Mouse (Mus musculus): ENCODE measurements at regions not wholly inside any gene's neighbourhood (a gene's known extent, or its start where the extent isn't known, plus 50 kb on each side); places are given as distances from the start of the nearest gene placed in this dataset.

GRCm38 (mm10) chr14:61808193-61808592 is 200.9 kb downstream of the Kcnrg start:
- H3K27me3 ChIP-seq, result no peaks in the 10 kb centered on the region
- no peak for ATAC-seq
- H3K27ac ChIP-seq, result no peak overlapping the region
- peaks cover 6% of the 10 kb centered on the region for H3K4me1 ChIP-seq (replicated peaks)
- 84% methylated on average over 9 of the region's 9 CpGs for WGBS
- no peak overlapping the region for H3K4me2 ChIP-seq (replicated peaks)
- H3K4me3 ChIP-seq (replicated peaks), result no peak overlapping the region
- no peaks in the 10 kb centered on the region for H3K9me3 ChIP-seq
- H3K36me3 ChIP-seq, result no peaks in the 10 kb centered on the region
- H3K9ac ChIP-seq (replicated peaks), result no peak overlapping the region

DNA sequence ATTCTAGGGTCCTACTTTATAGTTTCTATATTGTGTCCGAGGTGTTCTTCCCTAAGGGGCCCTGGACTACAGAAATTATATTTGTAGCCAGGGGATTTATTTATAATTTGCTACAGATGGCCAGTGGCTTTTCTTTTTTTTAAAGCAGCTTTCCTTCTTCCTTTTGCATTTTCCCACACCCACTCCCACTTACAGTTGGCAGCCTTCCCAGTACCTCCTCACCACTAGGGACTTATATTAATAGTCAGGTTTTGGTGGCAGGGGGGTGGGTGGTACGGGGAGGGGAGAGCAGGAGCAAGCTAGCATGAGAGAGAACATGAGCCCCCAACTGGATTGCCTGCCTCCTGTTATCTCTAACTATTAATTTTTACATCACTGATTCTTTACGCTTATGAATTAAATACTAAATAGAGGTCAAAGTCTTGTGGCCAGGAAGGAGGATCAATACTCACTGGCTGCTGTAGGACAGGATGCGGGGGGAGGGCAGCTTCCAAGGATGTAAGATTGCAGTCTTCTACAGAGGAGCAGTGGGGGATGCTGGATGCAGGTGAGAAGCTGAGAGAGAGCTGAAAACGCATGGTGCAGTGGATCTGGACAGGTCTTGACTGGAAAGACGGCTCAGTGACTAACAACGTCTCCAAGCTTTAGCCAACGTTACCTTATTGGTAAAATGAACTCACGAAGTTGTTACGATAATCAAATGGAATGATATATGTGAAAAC is 202.6 kb downstream of the Kcnrg start:
- no peak for ATAC-seq
- H3K4me1 ChIP-seq (replicated peaks), result peaks cover 6% of the 10 kb centered on the region
- H3K36me3 ChIP-seq, result no peaks in the 10 kb centered on the region

DNA sequence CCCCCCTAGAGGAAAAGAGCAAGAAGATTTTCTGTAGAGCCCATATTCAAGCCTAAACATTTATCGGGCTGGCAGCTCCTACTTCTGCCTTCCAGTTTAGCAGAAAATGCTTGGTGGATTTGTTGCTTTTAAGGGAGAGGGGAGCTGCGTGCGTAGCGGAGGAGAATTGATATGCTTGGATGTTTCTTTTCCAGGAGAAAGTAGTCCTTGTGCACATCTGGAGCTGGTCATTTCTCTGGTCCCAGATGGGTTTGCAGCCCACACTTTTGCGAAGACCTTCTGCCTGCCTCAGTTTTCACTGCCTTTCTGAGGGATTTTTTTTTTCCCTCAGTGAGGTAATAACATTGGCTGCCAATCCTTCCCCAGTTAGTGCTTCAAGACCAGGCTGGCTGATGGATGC is 203.6 kb downstream of the Kcnrg start:
- ATAC-seq, result no peak
- H3K4me1 ChIP-seq (replicated peaks), result peaks cover 6% of the 10 kb centered on the region
- H3K27me3 ChIP-seq, result no peaks in the 10 kb centered on the region
- H3K9ac ChIP-seq (replicated peaks), result no peak overlapping the region
- H3K4me3 ChIP-seq (replicated peaks), result no peak overlapping the region
- 91% methylated on average over 5 of the region's 5 CpGs for WGBS
- no peak overlapping the region for H3K4me2 ChIP-seq (replicated peaks)
- no peaks in the 10 kb centered on the region for H3K36me3 ChIP-seq
- H3K27ac ChIP-seq, result peak overlapping the region; percentile 9; the same call in 1 of the 2 replicates
- H3K9me3 ChIP-seq, result no peaks in the 10 kb centered on the region

More for the DNA sequence above, 202.6 kb downstream of the Kcnrg start:
- H3K27ac ChIP-seq, result no peak overlapping the region
- no peak overlapping the region for H3K4me3 ChIP-seq (replicated peaks)
- no peaks in the 10 kb centered on the region for H3K27me3 ChIP-seq
- no peaks in the 10 kb centered on the region for H3K9me3 ChIP-seq
- H3K9ac ChIP-seq (replicated peaks), result no peak overlapping the region
- no peak overlapping the region for H3K4me2 ChIP-seq (replicated peaks)
- WGBS, result 79% methylated on average over 10 of the region's 10 CpGs

DNA sequence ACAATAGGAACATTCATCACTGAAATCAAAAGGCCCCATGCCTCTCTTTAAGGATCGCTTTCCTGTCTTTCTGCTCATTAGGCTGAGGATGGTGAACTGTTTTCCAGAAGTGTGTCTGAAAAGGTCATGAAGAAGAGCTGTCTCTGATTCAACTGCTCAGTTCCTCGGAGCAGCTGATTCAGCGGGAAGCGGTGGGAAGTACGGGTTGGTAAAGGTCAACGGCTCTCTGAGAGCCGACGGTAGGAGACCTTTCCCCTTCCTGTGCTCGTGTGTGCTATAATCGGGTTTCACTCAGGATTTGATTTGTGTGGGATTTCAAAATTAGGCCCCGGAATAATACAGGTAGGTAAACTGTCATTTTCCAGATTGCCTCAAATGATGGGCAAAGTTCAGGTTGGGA is 210.5 kb downstream of the Kcnrg start:
- no peak overlapping the region for H3K4me2 ChIP-seq (replicated peaks)
- H3K27me3 ChIP-seq, result no peaks in the 10 kb centered on the region
- H3K9me3 ChIP-seq, result no peaks in the 10 kb centered on the region
- no peak for ATAC-seq
- no peak overlapping the region for H3K4me3 ChIP-seq (replicated peaks)
- H3K27ac ChIP-seq, result no peak overlapping the region
- H3K36me3 ChIP-seq, result no peaks in the 10 kb centered on the region
- H3K4me1 ChIP-seq (replicated peaks), result no peaks in the 10 kb centered on the region
- 78% methylated on average over 11 of the region's 11 CpGs for WGBS
- H3K9ac ChIP-seq (replicated peaks), result no peak overlapping the region

GRCm38 (mm10) chr14:61818365-61818764 is 211.1 kb downstream of the Kcnrg start:
- Histone ChIP-seq H3K9me3 (no peaks in the 10 kb centered on the region), H3K27ac (no peak overlapping the region), H3K4me3 (replicated peaks) (no peak overlapping the region), H3K4me1 (replicated peaks) (no peaks in the 10 kb centered on the region), H3K27me3 (no peaks in the 10 kb centered on the region), H3K36me3 (no peaks in the 10 kb centered on the region), H3K4me2 (replicated peaks) (no peak overlapping the region), H3K9ac (replicated peaks) (no peak overlapping the region)
- 89% methylated on average over 2 of the region's 2 CpGs for WGBS
- ATAC-seq, result no peak

DNA sequence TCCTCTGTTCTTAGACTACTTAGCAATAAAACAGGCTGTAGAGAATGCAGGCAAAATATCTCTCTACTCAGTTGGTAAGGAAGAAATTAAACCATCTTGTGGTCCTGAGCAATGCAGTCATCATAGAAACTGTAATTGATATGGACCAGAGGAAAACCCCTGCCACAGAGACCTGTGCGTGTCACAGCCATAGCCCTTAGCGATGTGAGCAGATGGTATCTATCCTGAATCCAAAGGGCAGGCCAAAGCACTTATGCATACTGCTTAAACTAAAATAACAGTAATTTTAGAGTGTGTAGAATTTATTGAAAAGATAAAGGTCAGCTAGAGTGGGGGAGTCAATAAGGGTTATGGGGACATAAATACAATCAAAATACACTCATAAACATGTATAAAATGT is 212.0 kb downstream of the Kcnrg start:
- Histone ChIP-seq H3K36me3 (no peaks in the 10 kb centered on the region), H3K9ac (replicated peaks) (no peak overlapping the region), H3K4me3 (replicated peaks) (no peak overlapping the region), H3K27ac (no peak overlapping the region), H3K4me1 (replicated peaks) (no peaks in the 10 kb centered on the region), H3K27me3 (no peaks in the 10 kb centered on the region), H3K9me3 (no peaks in the 10 kb centered on the region), H3K4me2 (replicated peaks) (no peak overlapping the region)
- no peak for ATAC-seq
- WGBS, result 87% methylated on average over 2 of the region's 2 CpGs

DNA sequence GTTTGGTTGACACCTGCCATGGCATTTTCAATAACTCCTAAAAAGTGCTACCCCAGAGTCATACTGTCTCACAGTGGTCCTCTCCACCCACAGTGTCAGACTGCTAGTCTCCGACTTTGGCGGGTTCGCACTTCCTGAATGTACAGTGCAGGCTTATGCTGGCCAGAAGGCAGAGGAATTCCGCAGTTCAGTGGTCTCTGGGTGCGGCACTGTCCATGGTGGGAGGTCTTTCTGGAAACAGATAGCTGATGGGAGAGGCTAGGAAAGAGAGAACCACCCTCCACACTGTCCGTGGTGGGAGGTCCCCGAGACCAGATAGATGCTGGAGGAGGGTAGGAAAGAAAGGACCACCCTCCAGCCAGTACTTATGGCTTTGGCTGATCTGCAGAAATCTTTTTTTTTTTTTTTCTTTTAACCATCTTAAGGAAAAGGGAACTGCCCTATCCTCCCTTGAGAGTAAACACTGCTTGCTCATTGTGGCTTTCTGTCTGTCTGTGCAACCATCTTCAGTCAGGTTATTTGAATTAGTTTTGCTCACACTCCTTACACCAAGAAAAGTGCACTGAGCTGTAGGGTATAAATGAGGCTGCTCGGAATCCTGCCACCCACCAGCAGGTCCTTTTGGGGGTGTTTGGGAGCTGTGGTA is 227.2 kb downstream of the Kcnrg start:
- no peak overlapping the region for H3K4me2 ChIP-seq (replicated peaks)
- WGBS, result 85% methylated on average over 8 of the region's 8 CpGs
- ATAC-seq, result no peak
- no peaks in the 10 kb centered on the region; the same call in 1 of the 2 replicates for H3K4me1 ChIP-seq (replicated peaks)
- H3K27me3 ChIP-seq, result no peaks in the 10 kb centered on the region
- no peaks in the 10 kb centered on the region for H3K36me3 ChIP-seq
- no peak overlapping the region for H3K4me3 ChIP-seq (replicated peaks)
- no peak overlapping the region for H3K9ac ChIP-seq (replicated peaks)
- H3K9me3 ChIP-seq, result no peaks in the 10 kb centered on the region
- H3K27ac ChIP-seq, result no peak overlapping the region

DNA sequence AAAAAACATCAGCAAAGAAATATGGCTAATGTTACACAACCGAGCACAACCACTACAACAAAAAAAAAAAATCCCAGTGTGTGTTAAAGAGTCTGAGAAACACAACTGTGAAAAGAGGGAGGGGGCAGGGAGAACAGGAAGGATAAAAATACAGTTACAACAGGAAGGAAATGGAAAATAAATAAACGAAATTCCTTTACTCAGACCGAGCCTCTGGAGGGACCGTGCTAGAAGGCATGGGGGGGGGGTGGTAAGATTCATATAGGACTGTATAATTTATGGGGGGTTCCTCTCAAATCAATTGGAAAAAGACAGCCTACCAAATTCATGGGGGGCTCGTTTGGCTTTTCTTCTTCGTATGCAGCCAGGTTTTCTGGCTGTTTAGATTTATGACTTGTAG is 228.5 kb downstream of the Kcnrg start:
- no peaks in the 10 kb centered on the region for H3K9me3 ChIP-seq
- H3K4me2 ChIP-seq (replicated peaks), result no peak overlapping the region
- WGBS, result 90% methylated on average over 6 of the region's 6 CpGs
- ATAC-seq, result no peak
- no peak overlapping the region for H3K27ac ChIP-seq
- H3K27me3 ChIP-seq, result no peaks in the 10 kb centered on the region
- no peaks in the 10 kb centered on the region for H3K36me3 ChIP-seq
- no peak overlapping the region for H3K9ac ChIP-seq (replicated peaks)
- H3K4me1 ChIP-seq (replicated peaks), result no peaks in the 10 kb centered on the region
- H3K4me3 ChIP-seq (replicated peaks), result no peak overlapping the region

DNA sequence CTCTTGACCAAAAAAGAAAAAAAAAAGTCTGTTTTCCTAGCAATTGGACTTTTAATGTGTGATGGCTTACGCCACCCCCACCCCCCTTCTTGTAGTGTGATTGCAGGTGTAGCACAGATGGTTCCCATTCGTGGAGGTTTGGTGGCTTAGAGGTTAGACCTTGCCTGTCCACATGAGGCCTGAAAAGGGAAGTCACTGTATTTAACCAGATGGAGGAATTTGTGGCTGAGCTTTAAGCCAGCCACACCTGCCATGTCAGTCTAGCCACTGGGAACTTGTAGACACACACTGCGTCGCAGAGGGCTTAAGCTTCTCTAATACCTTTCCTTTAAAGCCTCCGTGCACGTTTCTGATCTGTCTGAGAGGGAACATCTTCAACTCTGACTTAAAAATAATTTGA is 229.0 kb downstream of the Kcnrg start:
- Histone ChIP-seq H3K4me1 (replicated peaks) (no peaks in the 10 kb centered on the region), H3K4me3 (replicated peaks) (no peak overlapping the region), H3K27ac (no peak overlapping the region), H3K9ac (replicated peaks) (no peak overlapping the region), H3K36me3 (no peaks in the 10 kb centered on the region), H3K9me3 (no peaks in the 10 kb centered on the region), H3K27me3 (no peaks in the 10 kb centered on the region), H3K4me2 (replicated peaks) (no peak overlapping the region)
- 85% methylated on average over 6 of the region's 6 CpGs for WGBS
- no peak for ATAC-seq

DNA sequence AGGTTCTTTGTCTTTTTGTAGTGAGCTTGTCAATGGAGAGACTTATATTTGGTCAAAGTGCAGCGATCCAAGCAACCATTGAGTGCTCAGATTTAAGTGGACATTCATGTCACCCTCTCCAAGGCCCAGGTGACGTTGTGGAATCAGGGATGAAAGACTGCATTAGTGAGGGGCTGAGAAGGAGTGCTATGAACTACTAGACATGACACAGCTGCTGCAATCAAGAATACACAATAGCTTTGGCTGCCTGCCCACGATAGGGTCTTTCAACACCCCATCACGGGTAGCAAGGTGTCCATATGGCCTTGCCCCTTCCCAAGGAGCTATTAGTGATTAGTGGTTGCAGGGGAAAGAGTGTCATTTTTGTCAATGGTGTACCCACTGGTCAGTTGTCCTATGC is 229.7 kb downstream of the Kcnrg start:
- Histone ChIP-seq H3K9me3 (no peaks in the 10 kb centered on the region), H3K4me3 (replicated peaks) (no peak overlapping the region), H3K36me3 (no peaks in the 10 kb centered on the region), H3K27me3 (no peaks in the 10 kb centered on the region), H3K4me2 (replicated peaks) (no peak overlapping the region), H3K27ac (no peak overlapping the region), H3K9ac (replicated peaks) (no peak overlapping the region), H3K4me1 (replicated peaks) (no peaks in the 10 kb centered on the region)
- 64% methylated on average over 4 of the region's 4 CpGs for WGBS
- ATAC-seq, result no peak

DNA sequence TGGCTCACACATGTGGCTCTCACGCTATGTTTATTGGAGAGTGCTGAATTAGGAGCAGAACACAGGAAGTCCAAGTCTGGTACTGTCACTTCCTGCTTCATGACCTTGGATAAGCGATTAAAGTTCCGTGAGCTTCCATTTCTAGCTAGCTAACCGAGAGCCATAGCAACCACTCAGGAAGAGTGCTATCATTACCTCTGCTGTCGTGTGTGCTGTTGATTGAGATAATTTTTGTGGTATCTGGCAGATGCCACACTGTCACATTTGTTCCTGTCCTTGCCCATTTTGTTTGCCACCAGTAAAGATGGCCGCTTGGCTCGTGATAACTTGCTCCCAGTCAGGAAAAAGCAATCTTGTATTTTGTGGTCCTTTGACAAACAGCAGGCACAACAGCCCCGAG is 230.6 kb downstream of the Kcnrg start:
- 91% methylated on average over 8 of the region's 8 CpGs for WGBS
- H3K4me1 ChIP-seq (replicated peaks), result no peaks in the 10 kb centered on the region
- H3K4me3 ChIP-seq (replicated peaks), result no peak overlapping the region
- H3K4me2 ChIP-seq (replicated peaks), result no peak overlapping the region
- H3K9me3 ChIP-seq, result no peaks in the 10 kb centered on the region
- H3K27ac ChIP-seq, result no peak overlapping the region
- no peaks in the 10 kb centered on the region for H3K27me3 ChIP-seq
- no peak for ATAC-seq
- no peak overlapping the region for H3K9ac ChIP-seq (replicated peaks)
- no peaks in the 10 kb centered on the region for H3K36me3 ChIP-seq

GRCm38 (mm10) chr14:61842476-61842875 is 235.2 kb downstream of the Kcnrg start:
- no peak for ATAC-seq
- Histone ChIP-seq H3K9ac (replicated peaks) (no peak overlapping the region), H3K36me3 (no peaks in the 10 kb centered on the region), H3K4me3 (replicated peaks) (no peak overlapping the region), H3K27me3 (no peaks in the 10 kb centered on the region), H3K4me1 (replicated peaks) (no peaks in the 10 kb centered on the region), H3K27ac (no peak overlapping the region), H3K9me3 (no peaks in the 10 kb centered on the region), H3K4me2 (replicated peaks) (no peak overlapping the region)
- WGBS, result 91% methylated on average over 4 of the region's 4 CpGs

GRCm38 (mm10) chr14:61846441-61846840 is 239.2 kb downstream of the Kcnrg start:
- Histone ChIP-seq H3K4me1 (replicated peaks) (no peaks in the 10 kb centered on the region), H3K27ac (no peak overlapping the region), H3K4me2 (replicated peaks) (no peak overlapping the region), H3K4me3 (replicated peaks) (no peak overlapping the region), H3K27me3 (no peaks in the 10 kb centered on the region), H3K9ac (replicated peaks) (no peak overlapping the region), H3K9me3 (no peaks in the 10 kb centered on the region), H3K36me3 (no peaks in the 10 kb centered on the region)
- WGBS, result 91% methylated on average over 5 of the region's 5 CpGs
- no peak for ATAC-seq

Measured in midbrain, embryonic 13.5 days (tissue).